Mouse (Mus musculus) neural tube, embryonic 12.5 days (tissue): ENCODE results near the gene Muc4. TPM values are rescaled to one million over a fixed set of nuclear protein-coding genes. Genes with fewer than 3 reads are reported as not detected.

Experiments used
- ATAC-seq: fragments of 200-750 bp; cut with Nextera tagmentation; 2 replicates; pipeline ENCODE4 v1.8.0; 2017; ENCODE audit warnings: low read depth, mild to moderate bottlenecking, moderate TSS enrichment, moderate library complexity; ENCODE audit not compliant: low FRiP score
- H3K27ac ChIP-seq: fragments of 300-500 bp; sonication (generic); 2 replicates; pipeline ENCODE4 v1.5.1; 2016
- H3K27me3 ChIP-seq: fragments of 300-500 bp; sonication (generic); replicated peaks from 2 replicates; pipeline ENCODE4 v1.6.1; 2016; ENCODE audit warnings: mild to moderate bottlenecking
- H3K36me3 ChIP-seq: fragments of 300-500 bp; sonication (generic); 2 replicates; pipeline ENCODE4 v1.6.1; 2016; ENCODE audit warnings: mild to moderate bottlenecking
- H3K4me1 ChIP-seq: fragments of 300-500 bp; sonication (generic); 2 replicates; pipeline ENCODE4 v1.6.1; 2016
- H3K4me2 ChIP-seq: fragments of 300-500 bp; sonication (generic); replicated peaks from 2 replicates; pipeline ENCODE4 v1.6.1; 2016; ENCODE audit warnings: mild to moderate bottlenecking
- H3K4me3 ChIP-seq: fragments of 300-500 bp; sonication (generic); 2 replicates; pipeline ENCODE4 v1.5.1; 2016
- H3K9ac ChIP-seq: fragments of 300-500 bp; sonication (generic); 2 replicates; pipeline ENCODE4 v1.6.1; 2016; ENCODE audit warnings: mild to moderate bottlenecking
- H3K9me3 ChIP-seq: fragments of 300-500 bp; sonication (generic); 2 replicates; pipeline ENCODE4 v1.6.1; 2016; ENCODE audit warnings: mild to moderate bottlenecking
- WGBS: fragments of 180-500 bp; shearing (Covaris S2); methylation state at CpG from one replicate; pipeline ENCODE4 v1.1.7; 2016; 5-methylcytosine and 5-hydroxymethylcytosine counted together
- polyA plus RNA-seq: library from polyadenylated mRNA; unstranded; fragments of >200 nt; fragmentation: Nextera tagmentation; extraction: Ambion mirVana; gene quantifications from 2 replicates; pipeline ENCODE4 v1.2.1, GENCODE M21; 2016

Muc4 gene
- polyA plus RNA-seq, 1 experiment from 2014 or later: 0.10 TPM

DNA sequence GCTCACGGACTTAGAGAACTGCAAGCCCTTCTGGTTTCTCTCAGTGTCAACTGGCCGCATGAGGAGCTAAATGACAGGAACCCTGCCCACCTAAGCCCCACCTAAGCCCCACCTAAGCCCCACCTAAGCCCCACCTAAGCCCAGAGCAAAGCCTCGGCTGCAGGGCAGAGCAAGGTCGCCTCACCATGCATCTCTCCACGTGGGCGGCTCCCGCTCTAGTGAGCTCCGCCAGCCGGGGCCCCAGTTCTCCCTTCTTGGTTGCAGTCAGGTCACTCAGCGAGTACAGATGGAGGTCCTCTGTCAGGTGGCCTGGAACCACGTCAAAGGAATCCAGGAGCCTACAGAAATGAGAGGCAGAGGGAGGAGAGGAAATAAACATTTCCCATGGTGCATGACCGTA lies 89.7 kb downstream of the Muc4 start:
- peaks cover 71% of the 10 kb centered on the region for H3K36me3 ChIP-seq
- WGBS: 87% methylated on average over 12 of the region's 12 CpGs

DNA sequence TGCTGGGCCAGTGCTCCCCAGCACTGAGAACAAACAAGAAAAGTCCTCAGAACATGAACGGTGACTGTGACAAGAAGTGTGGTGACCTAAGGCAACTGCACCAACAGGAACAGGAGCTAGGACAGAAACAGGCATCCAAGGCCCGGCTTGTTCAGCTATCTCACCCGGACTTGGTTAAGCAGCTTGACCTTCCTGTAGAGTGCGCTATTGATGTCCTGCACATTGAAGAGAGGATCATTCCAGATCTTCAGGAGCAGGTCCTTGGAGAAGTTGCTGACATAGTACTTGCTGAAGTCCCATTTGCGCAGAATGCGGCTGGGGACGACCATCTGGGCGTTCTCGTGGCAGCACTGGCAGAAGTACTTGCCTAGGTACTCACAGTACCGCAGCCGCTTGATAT lies 90.8 kb downstream of the Muc4 start:
- no peaks in the 10 kb centered on the region for H3K27me3 ChIP-seq
- H3K9ac ChIP-seq: no peak overlapping the region
- no peak overlapping the region for H3K27ac ChIP-seq
- no peaks in the 10 kb centered on the region for H3K4me1 ChIP-seq
- H3K9me3 ChIP-seq: no peaks in the 10 kb centered on the region
- H3K4me3 ChIP-seq: no peak overlapping the region
- 96% methylated on average over 11 of the region's 11 CpGs for WGBS
- peaks cover 71% of the 10 kb centered on the region for H3K36me3 ChIP-seq
- no peak for ATAC-seq
- H3K4me2 ChIP-seq: no peak overlapping the region

More for the DNA sequence above, 89.7 kb downstream of the Muc4 start:
- H3K4me2 ChIP-seq: no peak overlapping the region
- no peak overlapping the region for H3K9ac ChIP-seq
- no peak for ATAC-seq
- H3K9me3 ChIP-seq: no peaks in the 10 kb centered on the region
- no peak overlapping the region for H3K27ac ChIP-seq
- H3K4me3 ChIP-seq: no peak overlapping the region
- H3K4me1 ChIP-seq: no peaks in the 10 kb centered on the region
- H3K27me3 ChIP-seq: no peaks in the 10 kb centered on the region

DNA sequence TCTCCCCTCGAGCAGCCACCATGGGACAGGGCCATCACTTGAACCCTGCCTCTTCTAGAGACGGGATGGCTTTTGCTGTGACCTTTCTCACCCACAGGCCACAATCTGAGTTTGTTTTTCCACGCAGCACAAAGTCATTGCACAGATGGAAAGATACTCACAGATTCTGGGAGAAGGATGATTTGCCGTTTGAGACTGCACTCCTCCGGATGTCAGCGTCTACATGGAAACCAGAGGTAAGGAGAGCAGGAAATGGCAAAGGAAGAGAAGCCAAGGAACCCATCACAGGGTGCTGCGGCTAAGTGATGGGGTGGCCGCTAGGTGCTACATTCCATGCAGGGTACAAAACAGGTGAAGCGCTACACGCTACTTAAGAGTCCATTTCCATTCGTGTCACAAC lies 93.4 kb downstream of the Muc4 start:
- Histone ChIP-seq H3K4me2 (no peak overlapping the region), H3K27me3 (no peaks in the 10 kb centered on the region), H3K4me1 (no peaks in the 10 kb centered on the region), H3K4me3 (no peak overlapping the region), H3K36me3 (peaks cover 58% of the 10 kb centered on the region), H3K9me3 (no peaks in the 10 kb centered on the region), H3K27ac (no peak overlapping the region), H3K9ac (no peak overlapping the region)
- ATAC-seq: no peak
- 84% methylated on average over 11 of the region's 11 CpGs for WGBS

DNA sequence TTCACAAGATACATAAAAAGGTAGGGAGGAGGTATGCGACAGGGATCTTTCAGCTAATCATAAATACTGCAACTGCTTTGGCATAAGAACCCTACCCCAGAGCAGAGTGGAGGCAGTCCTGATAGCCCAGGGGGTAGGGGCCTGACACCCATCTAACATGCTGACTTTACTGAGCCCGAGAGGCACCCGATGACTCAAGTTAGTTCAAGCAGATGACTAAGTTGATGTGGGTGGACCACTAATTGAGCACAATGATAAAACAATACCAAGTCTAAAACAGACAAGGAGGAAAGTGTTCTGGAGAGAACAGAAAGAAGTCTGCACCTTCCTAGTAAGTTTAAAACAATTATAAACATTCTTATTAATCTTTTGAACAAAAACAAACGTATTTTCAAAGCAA lies 95.8 kb downstream of the Muc4 start:
- H3K4me1 ChIP-seq: no peaks in the 10 kb centered on the region
- H3K9ac ChIP-seq: no peak overlapping the region
- ATAC-seq: no peak
- WGBS: 88% methylated on average over 4 of the region's 4 CpGs
- peaks cover 50% of the 10 kb centered on the region for H3K36me3 ChIP-seq
- no peak overlapping the region for H3K27ac ChIP-seq
- H3K4me3 ChIP-seq: no peak overlapping the region
- no peaks in the 10 kb centered on the region for H3K27me3 ChIP-seq
- no peaks in the 10 kb centered on the region for H3K9me3 ChIP-seq
- H3K4me2 ChIP-seq: no peak overlapping the region

Other genes with a start within 250 kb of the Muc4 start
- 0.22 and 0.27 TPM in 2 replicates for gene Slc51a, start 248.0 kb upstream of the Muc4 start, polyA plus RNA-seq
- not detected in 2 replicates for gene Zdhhc19, start 239.6 kb upstream of the Muc4 start, polyA plus RNA-seq
- 48.6 and 48.8 TPM in 2 replicates for gene Tfrc, start 127.0 kb upstream of the Muc4 start, polyA plus RNA-seq
- gene Tnk2, start 92.0 kb upstream of the Muc4 start, polyA plus RNA-seq: 12.5 and 12.9 TPM in 2 replicates
- gene Muc20, start 61.5 kb downstream of the Muc4 start, polyA plus RNA-seq: not detected in 2 replicates
- not detected in 2 replicates for gene Smbd1, start 74.6 kb downstream of the Muc4 start, polyA plus RNA-seq
- gene Fyttd1, start 141.6 kb downstream of the Muc4 start, polyA plus RNA-seq: 112 and 115 TPM in 2 replicates
- gene Rubcn, start 141.9 kb downstream of the Muc4 start, polyA plus RNA-seq: 25.3 and 28.0 TPM in 2 replicates
- gene Lrch3, start 178.2 kb downstream of the Muc4 start, polyA plus RNA-seq: 45.4 and 46.6 TPM in 2 replicates